Mouse (Mus musculus): ENCODE results near the gene Tgoln1. TPM values are rescaled to one million over a fixed set of nuclear protein-coding genes. Genes with fewer than 3 reads are reported as not detected.

Gene Tgoln1
- polyA plus RNA-seq, 1 experiment, result 37.9 TPM

- Histone ChIP-seq H3K4me1 (replicated peaks; ENCODE audit: control insufficient read depth, insufficient read depth, low read length) (peaks cover 9% of the 10 kb centered on the region; the same call in 1 of the 2 replicates), H3K27ac (ENCODE audit: control insufficient read depth, insufficient read depth, low read length) (no peak overlapping the region), H3K36me3 (ENCODE audit: control insufficient read depth, insufficient read depth, low read length) (peaks cover 6% of the 10 kb centered on the region; the same call in 1 of the 2 replicates), H3K4me3 (ENCODE audit: control insufficient read depth, insufficient read depth, low read length) (no peak overlapping the region), H3K27me3 (ENCODE audit: control insufficient read depth, insufficient read depth, low read length) (no peaks in the 10 kb centered on the region)
- TF ChIP-seq CTCF (IDR thresholded peaks at IDR 0.05; ENCODE audit: borderline replicate concordance, control insufficient read depth, extremely low read depth, insufficient read depth, low read length, poor library complexity) (no peak; the same call in 1 of the 2 replicates), POLR2A (IDR thresholded peaks at IDR 0.05; ENCODE audit: control insufficient read depth, extremely low read depth, insufficient read depth, low read length, poor library complexity) (no peak)
- WGBS, result 12% methylated on average over 4 of the region's 4 CpGs
- peak; percentile 88 for DNase-seq
Observed at GRCm38 (mm10) chr6:72566044-72566443, 50.8 kb downstream of the Tgoln1 start.

- Histone ChIP-seq H3K27ac (ENCODE audit: control insufficient read depth, insufficient read depth, low read length) (no peak overlapping the region), H3K4me1 (replicated peaks; ENCODE audit: control insufficient read depth, insufficient read depth, low read length) (peaks cover 9% of the 10 kb centered on the region; the same call in 1 of the 2 replicates), H3K36me3 (ENCODE audit: control insufficient read depth, insufficient read depth, low read length) (peaks cover 6% of the 10 kb centered on the region; the same call in 1 of the 2 replicates), H3K27me3 (ENCODE audit: control insufficient read depth, insufficient read depth, low read length) (no peaks in the 10 kb centered on the region), H3K4me3 (ENCODE audit: control insufficient read depth, insufficient read depth, low read length) (no peak overlapping the region)
- no peak for DNase-seq
- WGBS, result 67% methylated on average over 7 of the region's 7 CpGs
- TF ChIP-seq CTCF (IDR thresholded peaks at IDR 0.05; ENCODE audit: borderline replicate concordance, control insufficient read depth, extremely low read depth, insufficient read depth, low read length, poor library complexity) (no peak), POLR2A (IDR thresholded peaks at IDR 0.05; ENCODE audit: control insufficient read depth, extremely low read depth, insufficient read depth, low read length, poor library complexity) (no peak)
Observed at GRCm38 (mm10) chr6:72565506-72565905, 51.3 kb downstream of the Tgoln1 start.

GRCm38 (mm10) chr6:72562894-72563293, 53.9 kb downstream of the Tgoln1 start:
- TF ChIP-seq CTCF (IDR thresholded peaks at IDR 0.05; ENCODE audit: borderline replicate concordance, control insufficient read depth, extremely low read depth, insufficient read depth, low read length, poor library complexity) (no peak), POLR2A (IDR thresholded peaks at IDR 0.05; ENCODE audit: control insufficient read depth, extremely low read depth, insufficient read depth, low read length, poor library complexity) (no peak)
- WGBS, result 93% methylated on average over 5 of the region's 5 CpGs
- no peak overlapping the region for H3K4me3 ChIP-seq (ENCODE audit: control insufficient read depth, insufficient read depth, low read length)
- peaks cover 16% of the 10 kb centered on the region for H3K4me1 ChIP-seq (replicated peaks; ENCODE audit: control insufficient read depth, insufficient read depth, low read length)
- no peak overlapping the region for H3K27ac ChIP-seq (ENCODE audit: control insufficient read depth, insufficient read depth, low read length)
- no peak for DNase-seq
- H3K27me3 ChIP-seq (ENCODE audit: control insufficient read depth, insufficient read depth, low read length), result no peaks in the 10 kb centered on the region
- H3K36me3 ChIP-seq (ENCODE audit: control insufficient read depth, insufficient read depth, low read length), result no peaks in the 10 kb centered on the region

GRCm38 (mm10) chr6:72562486-72562885, 54.3 kb downstream of the Tgoln1 start:
- peaks cover 16% of the 10 kb centered on the region for H3K4me1 ChIP-seq (replicated peaks; ENCODE audit: control insufficient read depth, insufficient read depth, low read length)
- H3K27me3 ChIP-seq (ENCODE audit: control insufficient read depth, insufficient read depth, low read length), result no peaks in the 10 kb centered on the region
- TF ChIP-seq CTCF (IDR thresholded peaks at IDR 0.05; ENCODE audit: borderline replicate concordance, control insufficient read depth, extremely low read depth, insufficient read depth, low read length, poor library complexity) (no peak), POLR2A (IDR thresholded peaks at IDR 0.05; ENCODE audit: control insufficient read depth, extremely low read depth, insufficient read depth, low read length, poor library complexity) (no peak)
- no peaks in the 10 kb centered on the region for H3K36me3 ChIP-seq (ENCODE audit: control insufficient read depth, insufficient read depth, low read length)
- 37% methylated on average over 6 of the region's 6 CpGs for WGBS
- no peak overlapping the region for H3K27ac ChIP-seq (ENCODE audit: control insufficient read depth, insufficient read depth, low read length)
- no peak for DNase-seq
- H3K4me3 ChIP-seq (ENCODE audit: control insufficient read depth, insufficient read depth, low read length), result no peak overlapping the region

- no peaks in the 10 kb centered on the region for H3K36me3 ChIP-seq (ENCODE audit: control insufficient read depth, insufficient read depth, low read length)
- no peak overlapping the region for H3K4me3 ChIP-seq (ENCODE audit: control insufficient read depth, insufficient read depth, low read length)
- H3K27ac ChIP-seq (ENCODE audit: control insufficient read depth, insufficient read depth, low read length), result no peak overlapping the region
- H3K27me3 ChIP-seq (ENCODE audit: control insufficient read depth, insufficient read depth, low read length), result no peaks in the 10 kb centered on the region
- DNase-seq, result no peak
- peaks cover 15% of the 10 kb centered on the region for H3K4me1 ChIP-seq (replicated peaks; ENCODE audit: control insufficient read depth, insufficient read depth, low read length)
- no peak for TF ChIP-seq CTCF (IDR thresholded peaks at IDR 0.05; ENCODE audit: borderline replicate concordance, control insufficient read depth, extremely low read depth, insufficient read depth, low read length, poor library complexity)
- no peak for TF ChIP-seq POLR2A (IDR thresholded peaks at IDR 0.05; ENCODE audit: control insufficient read depth, extremely low read depth, insufficient read depth, low read length, poor library complexity)
- 91% methylated on average over 8 of the region's 8 CpGs for whole genome bisulfite sequencing
Observed at GRCm38 (mm10) chr6:72560801-72561200, 56.0 kb downstream of the Tgoln1 start.

Other genes starting within 250 kb of the Tgoln1 start
- 18.2 and 24.0 TPM in 2 replicates for gene Vamp5, start 236.5 kb downstream of the Tgoln1 start, polyA plus RNA-seq (2012; rRNA removed)
- 104 and 149 TPM in 2 replicates for gene Vamp8, start 226.3 kb downstream of the Tgoln1 start, polyA plus RNA-seq (2012; rRNA removed)
- gene Ggcx, start 202.7 kb downstream of the Tgoln1 start, polyA plus RNA-seq (2012; rRNA removed), result 14.0 and 15.3 TPM in 2 replicates
- 140 and 162 TPM in 2 replicates for gene Mat2a, start 177.4 kb downstream of the Tgoln1 start, polyA plus RNA-seq (2012; rRNA removed)
- gene Sh2d6, start 95.3 kb downstream of the Tgoln1 start, polyA plus RNA-seq (2012; rRNA removed), result 4.5 and 6.5 TPM in 2 replicates
- 49.1 and 50.6 TPM in 2 replicates for gene Capg, start 72.6 kb downstream of the Tgoln1 start, polyA plus RNA-seq (2012; rRNA removed)
- 22.9 and 23.4 TPM in 2 replicates for gene Elmod3, start 18.6 kb downstream of the Tgoln1 start, polyA plus RNA-seq (2012; rRNA removed)
- 16.5 and 17.1 TPM in 2 replicates for gene Retsat, start 18.5 kb downstream of the Tgoln1 start, polyA plus RNA-seq (2012; rRNA removed)
- gene Tcf7l1, start 172.3 kb upstream of the Tgoln1 start, polyA plus RNA-seq (2012; rRNA removed), result 6.0 and 7.8 TPM in 2 replicates

Measured in thymus, adult 2 months (tissue).